Mouse (Mus musculus) lung, embryonic 14.5 days (tissue): ENCODE data around the gene Aff3. TPM values are rescaled to one million over a fixed set of nuclear protein-coding genes. Genes with fewer than 3 reads are reported as not detected.

ENCODE experiments used
- ATAC-seq: fragments of 200-750 bp; cut with Nextera tagmentation; 2 replicates; pipeline ENCODE4 v1.8.0; 2017; ENCODE audit warnings: mild to moderate bottlenecking, moderate TSS enrichment, moderate library complexity; ENCODE audit not compliant: insufficient read depth
- DNase-seq: peaks from one replicate; pipeline ENCODE4 v3.0.0-alpha.2; 2015
- H3K27ac ChIP-seq: fragments of 300-500 bp; sonication (generic); 2 replicates; pipeline ENCODE4 v1.5.1; 2014; ENCODE audit warnings: low read depth, mild to moderate bottlenecking, moderate library complexity
- H3K27me3 ChIP-seq: fragments of 300-500 bp; sonication (generic); 2 replicates; pipeline ENCODE4 v1.6.1; 2014; ENCODE audit warnings: low read length, control low read depth; ENCODE audit not compliant: insufficient read depth
- H3K36me3 ChIP-seq: fragments of 300-500 bp; sonication (generic); 2 replicates; pipeline ENCODE4 v1.6.1; 2014; ENCODE audit warnings: control low read depth; ENCODE audit not compliant: insufficient read depth
- H3K4me1 ChIP-seq: fragments of 300-500 bp; sonication (generic); 2 replicates; pipeline ENCODE4 v1.6.1; 2014; ENCODE audit warnings: antibody characterized with exemption, control low read depth; ENCODE audit not compliant: insufficient read depth
- H3K4me2 ChIP-seq: fragments of 300-500 bp; sonication (generic); 2 replicates; pipeline ENCODE4 v1.6.1; 2014; ENCODE audit warnings: mild to moderate bottlenecking
- H3K4me3 ChIP-seq: fragments of 300-500 bp; sonication (generic); 2 replicates; pipeline ENCODE4 v1.5.1; 2014; ENCODE audit warnings: low read depth, low read length
- H3K9ac ChIP-seq: fragments of 300-500 bp; sonication (generic); 2 replicates; pipeline ENCODE4 v1.6.1; 2014
- H3K9me3 ChIP-seq: fragments of 300-500 bp; sonication (generic); 2 replicates; pipeline ENCODE4 v1.6.1; 2016; ENCODE audit warnings: low read depth, low read length, control low read depth
- CTCF ChIP-seq: IDR thresholded peaks from 2 replicates; pipeline ENCODE4 v1.5.1; 2016; ENCODE audit warnings: antibody characterized with exemption, low read depth
- WGBS: fragments of 180-500 bp; shearing (Covaris S2); extraction: QIAGEN DNeasy Blood & Tissue Kit; methylation state at CpG from one replicate; pipeline ENCODE4 v1.1.7; 2014; 5-methylcytosine and 5-hydroxymethylcytosine counted together
- polyA plus RNA-seq: library from polyadenylated mRNA; unstranded; fragments of >200 nt; fragmentation: Nextera tagmentation; extraction: Ambion mirVana; gene quantifications from 2 replicates; pipeline ENCODE4 v1.2.1, GENCODE M21; 2014

Gene Aff3
- polyA plus RNA-seq, 1 experiment from 2014 or later: 15.2 TPM

DNA sequence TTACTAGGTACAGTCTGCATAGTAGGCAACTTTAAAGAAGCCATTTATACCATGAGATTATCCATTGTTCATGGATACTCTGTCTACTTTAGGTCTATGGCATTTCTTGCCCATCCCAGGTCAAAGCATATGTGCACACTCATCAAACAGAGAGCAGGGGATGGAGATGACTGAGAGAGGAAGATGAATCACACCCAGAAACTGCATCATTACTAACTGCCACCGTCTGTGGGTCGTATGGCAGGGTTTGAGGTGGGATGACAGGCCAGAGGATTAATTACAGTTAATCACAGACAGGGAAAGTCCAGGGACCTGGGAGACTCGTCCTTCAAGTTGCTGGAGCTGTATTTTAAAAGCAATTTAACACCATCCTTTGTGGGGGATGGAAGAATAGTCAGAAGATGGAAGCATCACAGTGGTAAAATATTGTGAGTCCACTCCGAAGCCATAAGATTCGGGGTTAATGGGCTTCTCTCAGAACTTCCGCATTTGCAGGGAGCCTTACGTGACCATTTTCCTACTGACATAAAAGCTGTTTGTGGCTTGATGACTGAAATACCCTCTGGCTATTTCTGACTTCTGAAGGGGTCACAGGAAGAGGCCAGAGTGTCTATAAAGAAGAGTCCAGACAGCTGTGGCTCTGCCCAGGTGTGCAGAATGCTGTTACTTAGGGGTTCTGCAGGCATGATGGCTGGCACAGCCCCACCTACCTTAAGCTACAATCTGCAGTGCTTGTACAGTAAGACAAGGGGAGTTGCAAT, 427.5 kb downstream of the Aff3 start:
- no peaks in the 10 kb centered on the region for H3K9me3 ChIP-seq
- DNase-seq (no peak), ATAC-seq (no peak)
- no peaks in the 10 kb centered on the region for H3K27me3 ChIP-seq
- no peak overlapping the region for H3K9ac ChIP-seq
- H3K36me3 ChIP-seq: no peaks in the 10 kb centered on the region
- 61% methylated on average over 7 of the region's 7 CpGs for WGBS
- no peak overlapping the region for H3K27ac ChIP-seq
- H3K4me3 ChIP-seq: no peak overlapping the region
- peaks cover 10% of the 10 kb centered on the region for H3K4me1 ChIP-seq
- TF ChIP-seq CTCF: no peak
- no peak overlapping the region for H3K4me2 ChIP-seq

DNA sequence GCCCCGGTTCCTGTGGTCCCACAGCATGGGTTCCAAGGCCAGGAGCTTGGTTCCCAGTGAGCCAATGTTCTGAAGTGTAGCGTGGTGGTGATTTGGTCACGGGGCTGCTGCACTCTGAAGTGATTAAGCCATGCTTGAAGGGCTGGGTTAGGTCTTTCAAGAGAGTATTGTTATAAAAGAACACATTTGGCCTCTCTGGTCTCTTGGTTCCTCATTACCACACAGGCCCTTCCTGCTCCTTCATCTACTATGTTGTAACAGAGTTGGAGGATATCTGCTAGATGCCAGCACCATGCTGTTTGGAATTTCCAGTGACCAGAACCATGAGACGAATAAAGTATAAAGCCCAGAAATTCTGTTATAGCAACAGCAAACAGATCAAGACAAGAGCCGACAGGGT, 431.6 kb downstream of the Aff3 start:
- H3K9me3 ChIP-seq: no peaks in the 10 kb centered on the region
- 83% methylated on average over 5 of the region's 5 CpGs for WGBS
- no peak for TF ChIP-seq CTCF
- H3K9ac ChIP-seq: no peak overlapping the region
- DNase-seq (no peak), ATAC-seq (no peak)
- H3K36me3 ChIP-seq: no peaks in the 10 kb centered on the region
- no peak overlapping the region for H3K27ac ChIP-seq
- no peaks in the 10 kb centered on the region for H3K4me1 ChIP-seq
- H3K4me2 ChIP-seq: no peak overlapping the region
- H3K27me3 ChIP-seq: no peaks in the 10 kb centered on the region
- no peak overlapping the region for H3K4me3 ChIP-seq

DNA sequence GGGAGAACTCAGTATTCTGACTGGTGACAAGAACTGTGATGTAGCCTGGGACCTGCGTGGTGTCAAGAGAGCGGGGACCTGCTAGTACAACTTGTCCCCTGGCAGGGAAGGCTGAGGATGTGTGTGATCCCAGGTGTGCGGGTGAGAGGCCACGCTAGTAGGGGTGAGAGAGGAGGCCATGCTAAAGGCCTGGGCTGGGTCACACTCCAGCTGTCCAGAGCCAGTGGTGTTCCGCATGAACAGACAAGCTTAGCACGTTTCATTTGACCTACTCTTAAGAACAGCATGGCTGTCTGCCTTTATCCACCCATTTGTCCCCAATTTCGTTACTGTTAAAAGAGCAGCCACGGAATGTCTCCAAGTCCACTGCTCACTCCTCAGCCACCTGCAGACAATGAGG, 434.7 kb downstream of the Aff3 start:
- H3K27ac ChIP-seq: no peak overlapping the region
- no peaks in the 10 kb centered on the region for H3K4me1 ChIP-seq
- no peaks in the 10 kb centered on the region for H3K36me3 ChIP-seq
- 84% methylated on average over 8 of the region's 8 CpGs for WGBS
- peaks cover 10% of the 10 kb centered on the region; the same call in 1 of the 2 replicates for H3K9me3 ChIP-seq
- TF ChIP-seq CTCF: no peak
- H3K9ac ChIP-seq: no peak overlapping the region
- no peak for DNase-seq
- no peak overlapping the region for H3K4me3 ChIP-seq
- no peaks in the 10 kb centered on the region for H3K27me3 ChIP-seq
- no peak for ATAC-seq
- no peak overlapping the region for H3K4me2 ChIP-seq

DNA sequence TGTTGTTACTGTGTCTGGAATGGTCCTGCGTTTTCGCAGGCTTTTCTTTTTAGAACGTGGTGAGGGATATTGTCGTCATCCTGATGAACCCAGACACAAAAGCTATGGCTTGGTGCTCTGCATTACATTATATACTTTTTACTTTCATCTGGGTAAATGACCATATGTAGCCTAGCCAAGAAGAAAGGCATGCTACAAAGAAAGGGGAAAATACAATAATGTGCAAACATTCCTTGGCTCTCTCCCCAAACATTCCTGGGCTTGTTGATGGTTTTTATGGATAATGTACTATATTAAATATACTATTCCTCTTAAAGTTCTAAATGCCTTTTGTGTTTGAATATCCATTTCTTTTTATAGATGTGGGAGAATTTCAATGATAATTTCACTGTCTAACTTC, 435.9 kb downstream of the Aff3 start:
- Histone ChIP-seq H3K27ac (no peak overlapping the region), H3K27me3 (no peaks in the 10 kb centered on the region), H3K4me1 (no peaks in the 10 kb centered on the region), H3K9ac (no peak overlapping the region), H3K4me3 (no peak overlapping the region), H3K9me3 (peaks cover 21% of the 10 kb centered on the region; the same call in 1 of the 2 replicates), H3K4me2 (no peak overlapping the region), H3K36me3 (no peaks in the 10 kb centered on the region)
- no peak for ATAC-seq
- no peak for TF ChIP-seq CTCF
- 77% methylated on average over 4 of the region's 4 CpGs for WGBS
- peak; percentile 34 for DNase-seq

DNA sequence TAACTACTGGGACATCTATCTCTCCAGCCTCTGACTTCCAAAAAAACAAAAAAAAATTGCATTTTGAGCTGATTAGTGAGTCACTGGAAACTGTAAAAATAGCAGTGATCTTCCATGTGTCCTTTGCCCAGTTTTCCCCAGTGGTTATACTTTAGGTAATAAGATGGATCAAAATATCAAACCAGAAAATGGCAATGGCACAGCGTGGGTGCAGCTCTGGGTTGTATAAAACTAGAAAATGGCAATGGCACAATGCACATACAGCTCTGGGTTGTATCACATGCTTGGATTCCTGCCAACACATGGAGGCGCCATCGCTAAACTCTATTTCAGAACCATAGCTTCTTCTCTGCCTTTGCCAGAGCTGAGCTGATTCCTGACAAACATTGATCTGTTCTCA, 439.6 kb downstream of the Aff3 start:
- TF ChIP-seq CTCF: no peak
- WGBS: 92% methylated on average over 3 of the region's 3 CpGs
- no peak for ATAC-seq
- H3K4me3 ChIP-seq: no peak overlapping the region
- DNase-seq: no peak
- H3K27me3 ChIP-seq: no peaks in the 10 kb centered on the region
- H3K4me2 ChIP-seq: no peak overlapping the region
- no peak overlapping the region for H3K9ac ChIP-seq
- H3K4me1 ChIP-seq: no peaks in the 10 kb centered on the region
- H3K27ac ChIP-seq: no peak overlapping the region
- H3K36me3 ChIP-seq: no peaks in the 10 kb centered on the region
- peaks cover 21% of the 10 kb centered on the region; the same call in 1 of the 2 replicates for H3K9me3 ChIP-seq

DNA sequence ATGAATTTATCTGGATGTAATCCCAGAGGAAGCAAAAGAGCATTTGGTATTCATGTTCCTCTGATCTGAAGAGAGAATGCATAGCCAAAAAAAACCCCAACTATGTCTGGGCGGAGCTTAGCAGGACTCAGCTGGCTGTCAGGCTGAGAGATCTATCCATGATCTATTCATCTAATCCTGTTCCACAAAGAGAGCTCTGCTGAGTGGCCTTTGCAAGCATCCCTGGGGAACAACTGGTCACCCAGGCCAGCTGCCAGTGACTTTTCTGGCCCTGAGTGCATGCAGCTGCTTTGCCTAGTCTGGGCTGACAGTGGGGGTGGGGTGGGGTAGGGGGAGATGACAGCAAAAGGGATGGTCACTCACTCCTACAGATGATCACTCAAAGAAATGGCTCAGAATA, 442.6 kb downstream of the Aff3 start:
- Histone ChIP-seq H3K27ac (peak overlapping the region; percentile 27; the same call in 1 of the 2 replicates), H3K9ac (no peak overlapping the region), H3K4me2 (no peak overlapping the region), H3K9me3 (peaks cover 21% of the 10 kb centered on the region; the same call in 1 of the 2 replicates), H3K4me1 (no peaks in the 10 kb centered on the region), H3K36me3 (no peaks in the 10 kb centered on the region), H3K4me3 (no peak overlapping the region), H3K27me3 (no peaks in the 10 kb centered on the region)
- no peak for TF ChIP-seq CTCF
- WGBS: 90% methylated on average over 1 of the region's 1 CpGs
- ATAC-seq (peak; percentile 60), DNase-seq (peak; percentile 71)

DNA sequence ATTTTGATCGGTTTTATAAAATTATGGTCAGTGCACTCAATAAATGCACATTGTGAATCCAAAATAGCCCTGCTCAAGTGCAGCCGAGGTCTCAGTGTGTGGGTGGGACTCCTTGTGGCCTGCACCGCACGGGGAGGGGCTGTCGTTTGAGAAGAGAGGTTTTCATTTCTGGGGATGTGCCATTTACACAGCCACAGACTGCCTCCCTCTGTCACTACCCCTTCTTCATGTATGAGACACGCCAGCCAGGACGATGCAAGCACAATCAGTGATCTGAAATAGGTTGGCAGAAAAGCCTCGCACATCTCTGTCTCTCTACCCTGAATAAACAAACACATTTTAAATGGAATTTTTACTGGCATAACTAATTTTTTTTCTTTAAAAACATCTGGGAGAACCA, 443.3 kb downstream of the Aff3 start:
- Histone ChIP-seq H3K27me3 (no peaks in the 10 kb centered on the region), H3K4me3 (no peak overlapping the region), H3K4me1 (no peaks in the 10 kb centered on the region), H3K4me2 (no peak overlapping the region), H3K9me3 (peaks cover 21% of the 10 kb centered on the region; the same call in 1 of the 2 replicates), H3K36me3 (no peaks in the 10 kb centered on the region), H3K27ac (no peak overlapping the region), H3K9ac (no peak overlapping the region)
- TF ChIP-seq CTCF: no peak
- no peak for DNase-seq
- 64% methylated on average over 8 of the region's 8 CpGs for WGBS
- no peak for ATAC-seq
